Mouse (Mus musculus) limb, embryonic 15.5 days (tissue): Measurements from ENCODE around the gene Fyn. TPM values are rescaled to one million over a fixed set of nuclear protein-coding genes. Genes with fewer than 3 reads are reported as not detected.

Source experiments
- ATAC-seq: fragments of 200-750 bp; cut with Nextera tagmentation; 2 replicates; pipeline ENCODE4 v1.8.0; 2017; ENCODE audit warnings: low read depth, moderate TSS enrichment; ENCODE audit not compliant: insufficient number of reproducible peaks, low FRiP score, low TSS enrichment
- H3K27ac ChIP-seq: fragments of 300-500 bp; sonication (generic); 2 replicates; pipeline ENCODE4 v1.5.1; 2015; ENCODE audit warnings: moderate library complexity, mild to moderate bottlenecking, inconsistent platforms
- H3K27me3 ChIP-seq: fragments of 300-500 bp; sonication (generic); 2 replicates; pipeline ENCODE4 v1.6.1; 2015; ENCODE audit warnings: inconsistent platforms
- H3K36me3 ChIP-seq: fragments of 300-500 bp; sonication (generic); 2 replicates; pipeline ENCODE4 v1.6.1; 2015; ENCODE audit warnings: inconsistent platforms
- H3K4me1 ChIP-seq: fragments of 300-500 bp; sonication (generic); 2 replicates; pipeline ENCODE4 v1.6.1; 2015; ENCODE audit warnings: inconsistent platforms
- H3K4me2 ChIP-seq: fragments of 300-500 bp; sonication (generic); 2 replicates; pipeline ENCODE4 v1.6.1; 2015; ENCODE audit warnings: mild to moderate bottlenecking, inconsistent platforms
- H3K4me3 ChIP-seq: fragments of 300-500 bp; sonication (generic); 2 replicates; pipeline ENCODE4 v1.5.1; 2015; ENCODE audit warnings: mild to moderate bottlenecking, inconsistent platforms
- H3K9ac ChIP-seq: fragments of 300-500 bp; sonication (generic); 2 replicates; pipeline ENCODE4 v1.6.1; 2015; ENCODE audit warnings: inconsistent platforms
- H3K9me3 ChIP-seq: fragments of 300-500 bp; sonication (generic); 2 replicates; pipeline ENCODE4 v1.6.1; 2016; ENCODE audit warnings: inconsistent platforms
- WGBS: fragments of 180-500 bp; shearing (Covaris S2); methylation state at CpG from one replicate; pipeline ENCODE4 v1.1.7; 2015; 5-methylcytosine and 5-hydroxymethylcytosine counted together
- polyA plus RNA-seq: library from polyadenylated mRNA; unstranded; fragments of >200 nt; fragmentation: Nextera tagmentation; extraction: Ambion mirVana; gene quantifications from 2 replicates; pipeline ENCODE4 v1.2.1, GENCODE M21; 2015

Fyn gene
- polyA plus RNA-seq, 1 experiment from 2014 or later, result 38.6 TPM

DNA sequence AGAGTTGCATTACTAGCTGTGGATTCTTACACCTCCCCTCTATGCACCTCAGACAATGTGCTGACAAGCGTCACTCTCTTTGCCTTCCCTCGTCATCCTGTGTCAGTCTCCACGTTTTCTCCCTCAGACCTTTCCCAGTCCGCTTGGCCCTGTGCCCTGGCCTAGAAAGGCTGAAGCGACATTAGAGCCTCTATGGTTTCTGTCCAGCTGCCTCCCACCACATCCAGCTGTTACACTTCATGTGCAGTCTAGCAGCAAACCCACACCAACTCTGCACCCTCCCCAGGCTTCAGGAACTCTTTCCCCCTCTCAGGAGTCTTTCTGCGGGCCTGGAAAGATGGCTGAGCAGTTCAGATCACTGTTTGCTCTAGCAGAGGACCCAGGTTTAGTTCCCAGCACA lies 98.7 kb downstream of the Fyn start:
- Histone ChIP-seq H3K9ac (no peak overlapping the region), H3K4me3 (no peak overlapping the region), H3K4me2 (no peak overlapping the region), H3K9me3 (no peaks in the 10 kb centered on the region), H3K36me3 (no peaks in the 10 kb centered on the region), H3K27ac (no peak overlapping the region), H3K27me3 (no peaks in the 10 kb centered on the region), H3K4me1 (peaks cover 31% of the 10 kb centered on the region)
- no peak for ATAC-seq
- 68% methylated on average over 6 of the region's 6 CpGs for WGBS

GRCm38 (mm10) chr10:39467821-39468220 lies 99.2 kb downstream of the Fyn start:
- peaks cover 33% of the 10 kb centered on the region for H3K4me1 ChIP-seq
- WGBS, result 91% methylated on average over 7 of the region's 7 CpGs
- ATAC-seq, result no peak

DNA sequence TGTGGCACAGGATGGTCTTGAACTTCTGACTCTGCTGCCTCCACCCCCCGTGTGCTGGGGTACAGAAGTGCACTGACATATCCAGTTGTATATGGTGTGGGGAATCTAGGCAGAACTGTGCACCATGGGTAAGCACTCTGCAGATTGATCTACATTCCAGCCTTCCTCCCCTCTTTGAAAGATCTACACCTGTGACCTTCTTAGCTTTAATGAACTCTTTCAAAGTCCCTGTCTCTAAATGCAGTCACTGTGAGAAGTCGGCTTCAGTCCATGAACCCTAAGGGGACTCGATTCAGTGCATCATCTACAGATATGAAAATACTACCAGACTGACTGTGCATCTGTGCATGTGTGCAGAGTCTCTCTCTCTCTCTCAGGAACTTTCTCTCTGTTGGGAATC lies 99.9 kb downstream of the Fyn start:
- H3K9me3 ChIP-seq, result no peaks in the 10 kb centered on the region
- no peak overlapping the region for H3K27ac ChIP-seq
- no peak overlapping the region for H3K4me3 ChIP-seq
- H3K27me3 ChIP-seq, result no peaks in the 10 kb centered on the region
- peaks cover 30% of the 10 kb centered on the region for H3K4me1 ChIP-seq
- no peak overlapping the region for H3K4me2 ChIP-seq
- H3K9ac ChIP-seq, result no peak overlapping the region
- H3K36me3 ChIP-seq, result no peaks in the 10 kb centered on the region
- WGBS, result 89% methylated on average over 3 of the region's 3 CpGs
- no peak for ATAC-seq

More at GRCm38 (mm10) chr10:39467821-39468220, 99.2 kb downstream of the Fyn start:
- Histone ChIP-seq H3K4me2 (no peak overlapping the region), H3K4me3 (no peak overlapping the region), H3K9me3 (no peaks in the 10 kb centered on the region), H3K27me3 (no peaks in the 10 kb centered on the region), H3K27ac (peak overlapping the region; percentile 17; the same call in 1 of the 2 replicates), H3K9ac (no peak overlapping the region), H3K36me3 (no peaks in the 10 kb centered on the region)

DNA sequence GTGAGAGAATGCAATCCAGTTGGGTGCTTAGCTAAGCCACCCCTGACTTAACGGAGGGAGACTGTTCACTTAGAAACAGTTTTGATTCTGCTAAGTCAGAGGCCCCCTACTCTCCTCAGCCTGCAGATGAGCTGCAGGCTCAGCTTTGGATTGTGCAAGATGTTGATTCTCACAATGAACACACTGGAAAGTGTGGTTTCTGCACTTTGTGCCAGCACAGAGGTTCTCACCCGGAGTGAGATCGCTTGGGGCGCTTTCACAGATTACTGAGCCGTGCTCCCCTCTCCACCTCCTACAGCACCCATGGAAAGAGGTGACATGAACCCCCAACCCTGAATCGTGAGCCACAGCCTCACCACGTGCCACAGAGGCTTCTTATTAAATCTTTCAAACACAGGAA lies 100.7 kb downstream of the Fyn start:
- H3K9ac ChIP-seq, result 0 out of 2 replicates have a peak overlapping the region, but pooled peaks have one; percentile 2
- WGBS, result 68% methylated on average over 7 of the region's 7 CpGs

DNA sequence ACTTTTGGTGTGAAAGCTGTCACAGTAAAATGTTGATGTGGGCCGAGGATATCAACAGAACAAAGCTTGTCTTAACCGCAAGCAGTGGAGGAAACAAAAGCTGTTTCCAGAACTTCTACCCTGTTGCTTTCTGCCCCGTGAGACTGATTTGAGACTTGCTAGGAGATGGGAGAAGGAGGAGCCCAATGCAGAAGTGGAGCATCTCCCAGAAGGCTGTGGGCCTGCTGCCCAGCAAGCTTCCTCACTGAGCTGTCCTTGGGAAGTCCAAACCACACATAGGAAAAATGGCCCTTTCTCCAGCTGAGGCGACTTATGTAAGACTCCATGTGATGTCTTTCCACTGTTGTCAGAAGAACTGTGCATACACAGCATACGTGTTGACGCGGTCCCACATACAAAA lies 101.7 kb downstream of the Fyn start:
- WGBS, result 89% methylated on average over 7 of the region's 7 CpGs

More for the DNA sequence above, 100.7 kb downstream of the Fyn start:
- Histone ChIP-seq H3K36me3 (no peaks in the 10 kb centered on the region), H3K27ac (no peak overlapping the region), H3K4me2 (no peak overlapping the region), H3K27me3 (no peaks in the 10 kb centered on the region), H3K4me1 (peaks cover 30% of the 10 kb centered on the region), H3K4me3 (no peak overlapping the region), H3K9me3 (no peaks in the 10 kb centered on the region)
- no peak for ATAC-seq

GRCm38 (mm10) chr10:39471040-39471713 lies 102.5 kb downstream of the Fyn start:
- Histone ChIP-seq H3K27me3 (no peaks in the 10 kb centered on the region), H3K9ac (no peak overlapping the region), H3K4me3 (no peak overlapping the region), H3K4me1 (peaks cover 30% of the 10 kb centered on the region), H3K36me3 (no peaks in the 10 kb centered on the region), H3K27ac (no peak overlapping the region), H3K9me3 (no peaks in the 10 kb centered on the region), H3K4me2 (no peak overlapping the region)
- ATAC-seq, result no peak
- WGBS, result 66% methylated on average over 7 of the region's 7 CpGs

More for the DNA sequence above, 101.7 kb downstream of the Fyn start:
- Histone ChIP-seq H3K27ac (0 out of 2 replicates have a peak overlapping the region, but pooled peaks have one; percentile 3), H3K36me3 (no peaks in the 10 kb centered on the region), H3K4me2 (no peak overlapping the region), H3K9me3 (no peaks in the 10 kb centered on the region), H3K4me3 (no peak overlapping the region), H3K27me3 (no peaks in the 10 kb centered on the region), H3K9ac (no peak overlapping the region), H3K4me1 (peaks cover 30% of the 10 kb centered on the region)
- ATAC-seq, result no peak

GRCm38 (mm10) chr10:39471714-39472531 lies 103.3 kb downstream of the Fyn start:
- no peak overlapping the region for H3K4me3 ChIP-seq
- peak overlapping the region; percentile 13; the same call in 1 of the 2 replicates for H3K27ac ChIP-seq
- no peaks in the 10 kb centered on the region for H3K9me3 ChIP-seq
- WGBS, result 47% methylated on average over 15 of the region's 15 CpGs
- peak overlapping the region; percentile 17; the same call in 1 of the 2 replicates for H3K4me2 ChIP-seq
- no peaks in the 10 kb centered on the region for H3K36me3 ChIP-seq
- H3K9ac ChIP-seq, result no peak overlapping the region
- no peak for ATAC-seq
- no peaks in the 10 kb centered on the region for H3K27me3 ChIP-seq
- peaks cover 30% of the 10 kb centered on the region for H3K4me1 ChIP-seq

GRCm38 (mm10) chr10:39472923-39473322 lies 104.3 kb downstream of the Fyn start:
- no peak overlapping the region for H3K4me3 ChIP-seq
- WGBS, result 41% methylated on average over 7 of the region's 7 CpGs
- ATAC-seq, result no peak

GRCm38 (mm10) chr10:39479361-39479760 lies 110.7 kb downstream of the Fyn start:
- no peaks in the 10 kb centered on the region for H3K9me3 ChIP-seq
- 85% methylated on average over 1 of the region's 1 CpGs for WGBS
- H3K4me2 ChIP-seq, result no peak overlapping the region
- no peaks in the 10 kb centered on the region for H3K27me3 ChIP-seq
- H3K27ac ChIP-seq, result no peak overlapping the region
- H3K36me3 ChIP-seq, result no peaks in the 10 kb centered on the region
- H3K4me1 ChIP-seq, result peaks cover 4% of the 10 kb centered on the region
- no peak for ATAC-seq
- H3K4me3 ChIP-seq, result no peak overlapping the region
- no peak overlapping the region for H3K9ac ChIP-seq

More at GRCm38 (mm10) chr10:39472923-39473322, 104.3 kb downstream of the Fyn start:
- Histone ChIP-seq H3K4me1 (peaks cover 28% of the 10 kb centered on the region), H3K27ac (no peak overlapping the region), H3K36me3 (no peaks in the 10 kb centered on the region), H3K4me2 (no peak overlapping the region), H3K27me3 (no peaks in the 10 kb centered on the region), H3K9ac (no peak overlapping the region), H3K9me3 (no peaks in the 10 kb centered on the region)

DNA sequence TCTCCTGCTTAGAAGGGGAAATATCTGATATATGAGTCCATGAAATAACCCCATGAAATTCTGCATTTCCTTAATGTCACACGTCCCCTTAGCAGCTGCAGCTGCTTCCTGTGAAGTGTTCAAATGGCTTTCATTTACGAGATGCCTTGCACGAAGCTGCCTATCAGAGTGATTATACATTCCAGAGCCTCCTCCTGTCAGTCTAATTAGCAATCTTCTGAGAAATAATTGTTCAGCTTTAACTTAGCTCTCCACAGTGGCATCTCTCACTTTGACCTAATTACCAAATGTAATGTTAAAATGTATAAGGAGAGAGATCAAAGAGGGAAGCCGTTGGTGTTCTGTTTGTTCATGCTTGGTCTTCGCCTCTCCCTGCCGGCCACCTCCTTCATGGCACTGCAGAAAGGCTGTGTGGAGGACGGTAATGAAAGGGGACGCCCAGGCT lies 115.7 kb downstream of the Fyn start:
- 14% methylated on average over 8 of the region's 8 CpGs for WGBS
- Histone ChIP-seq H3K27ac (peak overlapping the region; percentile 38; the same call in 1 of the 2 replicates), H3K36me3 (no peaks in the 10 kb centered on the region), H3K9ac (no peak overlapping the region), H3K9me3 (no peaks in the 10 kb centered on the region), H3K27me3 (no peaks in the 10 kb centered on the region), H3K4me2 (no peak overlapping the region), H3K4me1 (peaks cover 33% of the 10 kb centered on the region), H3K4me3 (no peak overlapping the region)
- ATAC-seq, result no peak

DNA sequence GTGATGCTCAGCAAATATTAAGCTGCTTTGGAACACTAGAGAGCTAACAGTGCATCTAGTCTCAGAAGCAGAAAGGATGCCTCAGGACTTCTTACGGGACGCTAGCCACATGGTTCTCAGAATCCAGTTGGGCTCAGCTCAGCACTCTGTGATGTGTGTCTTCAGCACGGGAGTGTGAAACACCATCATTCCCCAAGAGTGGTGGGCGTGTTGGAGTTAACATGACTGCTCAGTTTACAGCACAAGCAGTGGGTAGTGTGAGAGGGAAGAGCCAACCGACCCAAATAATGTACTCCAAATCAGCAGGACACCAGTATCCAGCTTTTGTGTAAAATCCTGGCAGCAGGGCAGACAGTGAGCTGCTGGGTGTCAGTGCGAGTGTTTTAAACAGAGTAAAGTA lies 116.2 kb downstream of the Fyn start:
- H3K9ac ChIP-seq, result no peak overlapping the region
- ATAC-seq, result no peak
- H3K4me2 ChIP-seq, result no peak overlapping the region
- no peaks in the 10 kb centered on the region for H3K9me3 ChIP-seq
- peak overlapping the region; percentile 24 for H3K27ac ChIP-seq
- peaks cover 33% of the 10 kb centered on the region for H3K4me1 ChIP-seq
- H3K27me3 ChIP-seq, result no peaks in the 10 kb centered on the region
- no peak overlapping the region for H3K4me3 ChIP-seq
- WGBS, result 32% methylated on average over 6 of the region's 6 CpGs
- no peaks in the 10 kb centered on the region for H3K36me3 ChIP-seq

DNA sequence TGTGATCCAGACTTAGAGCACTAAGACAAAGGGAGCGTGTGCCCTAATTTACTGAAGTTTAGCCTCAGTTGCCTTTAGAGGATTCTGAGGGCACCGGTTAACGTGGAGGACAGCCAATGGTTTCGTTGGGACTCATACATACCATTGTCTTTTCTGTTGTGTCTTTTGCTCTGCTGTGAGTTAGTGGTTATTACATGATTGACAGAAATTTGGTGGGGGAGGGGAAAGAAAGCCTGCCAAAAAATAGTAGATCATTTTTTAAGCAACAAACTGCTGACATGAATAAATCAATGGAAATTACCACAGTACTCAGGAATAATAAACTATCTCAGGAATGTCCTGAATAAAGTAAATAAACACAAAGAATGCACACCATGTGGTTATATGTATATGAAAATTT lies 117.3 kb downstream of the Fyn start:
- no peak for ATAC-seq
- 86% methylated on average over 4 of the region's 4 CpGs for WGBS
- no peak overlapping the region for H3K9ac ChIP-seq
- H3K4me3 ChIP-seq, result no peak overlapping the region
- peaks cover 33% of the 10 kb centered on the region for H3K4me1 ChIP-seq
- H3K4me2 ChIP-seq, result no peak overlapping the region
- H3K27me3 ChIP-seq, result no peaks in the 10 kb centered on the region
- H3K27ac ChIP-seq, result no peak overlapping the region
- H3K9me3 ChIP-seq, result no peaks in the 10 kb centered on the region
- no peaks in the 10 kb centered on the region for H3K36me3 ChIP-seq
